Mouse (Mus musculus): ENCODE measurements at regions not wholly inside any gene's neighbourhood (a gene's known extent, or its start where the extent isn't known, plus 50 kb on each side); places are given as distances from the start of the nearest gene placed in this dataset.

GRCm38 (mm10) chr1:88623040-88623439, 79.0 kb downstream of the Arl4c start:
- DNase-seq (ENCODE audit: low spot score in 2 of 2): no peak

DNA sequence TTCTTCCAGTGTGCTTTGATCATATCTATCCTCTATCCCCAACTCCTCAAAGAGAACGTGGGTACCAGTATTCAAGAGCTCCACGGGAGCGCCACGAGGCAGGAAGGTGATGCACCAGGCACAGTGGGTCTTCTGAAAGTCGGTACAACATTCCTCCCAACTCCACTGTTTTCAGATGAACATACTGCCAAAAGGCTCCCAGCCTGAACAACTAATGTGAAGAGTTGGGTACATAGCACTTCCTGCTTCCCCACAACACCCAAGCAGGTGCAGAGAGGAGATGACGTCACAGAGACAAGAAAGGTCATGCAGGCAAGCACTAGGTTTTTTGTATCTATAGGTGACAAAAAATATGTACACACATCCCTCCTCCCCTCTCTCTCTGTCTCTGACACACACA, 79.7 kb downstream of the Arl4c start:
- DNase-seq (ENCODE audit: low spot score in 2 of 2): no peak

DNA sequence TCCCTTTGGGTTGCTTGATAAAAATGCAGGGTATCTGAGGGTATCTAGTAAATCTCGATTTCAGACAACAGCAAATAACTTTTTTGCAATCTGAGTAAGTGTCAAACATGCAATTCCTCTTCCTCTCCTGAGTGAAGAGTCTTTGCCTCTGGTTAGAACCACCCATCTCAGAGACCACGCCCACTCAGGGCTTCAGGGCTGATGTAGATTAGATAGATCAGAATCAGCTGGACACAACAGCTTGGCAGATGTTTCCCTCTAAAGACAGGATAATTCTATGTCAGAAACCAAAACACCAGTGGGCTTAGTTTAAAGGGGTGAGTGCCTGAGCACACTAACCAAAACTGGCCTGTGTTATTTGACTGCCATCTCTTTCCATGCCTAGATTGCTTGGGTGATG, 80.8 kb downstream of the Arl4c start:
- no peak for DNase-seq (ENCODE audit: low spot score in 2 of 2)

DNA sequence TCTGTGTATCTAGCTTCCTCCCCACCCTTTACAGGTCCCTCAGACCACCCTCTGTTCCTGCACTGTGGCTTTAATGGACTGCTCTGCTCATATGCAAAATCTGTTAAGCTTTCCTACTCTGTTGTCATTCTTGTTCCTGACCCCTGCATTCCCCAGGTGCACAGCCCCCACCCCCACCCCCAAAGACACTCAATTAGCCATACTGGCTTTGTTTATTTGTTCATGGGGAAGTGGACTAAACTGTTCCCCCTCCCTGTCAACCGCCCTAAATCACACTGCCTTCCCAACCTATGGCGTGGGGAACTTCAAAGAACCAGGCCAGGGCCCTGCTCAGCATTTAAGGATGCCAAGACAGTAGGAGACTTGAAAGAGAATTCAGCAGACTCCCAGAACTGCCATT, 89.0 kb downstream of the Arl4c start:
- no peak for DNase-seq (ENCODE audit: low spot score in 2 of 2)

GRCm38 (mm10) chr1:88611241-88611640, 90.8 kb downstream of the Arl4c start:
- DNase-seq (ENCODE audit: low spot score in 2 of 2): no peak

- DNase-seq (ENCODE audit: low spot score in 2 of 2): no peak
Measured at GRCm38 (mm10) chr1:88610810-88611209, 91.2 kb downstream of the Arl4c start.

- no peak for DNase-seq (ENCODE audit: low spot score in 2 of 2)
Measured at GRCm38 (mm10) chr1:88608826-88609225, 93.2 kb downstream of the Arl4c start.

- DNase-seq (ENCODE audit: low spot score in 2 of 2): no peak
Measured at GRCm38 (mm10) chr1:88608236-88608635, 93.8 kb downstream of the Arl4c start.

- no peak for DNase-seq (ENCODE audit: low spot score in 2 of 2)
Measured at GRCm38 (mm10) chr1:88605616-88606190, 95.8 kb upstream of the Glrp1 start.

GRCm38 (mm10) chr1:88602241-88602640, 92.4 kb upstream of the Glrp1 start:
- DNase-seq (ENCODE audit: low spot score in 2 of 2): no peak

GRCm38 (mm10) chr1:88601801-88602200, 91.9 kb upstream of the Glrp1 start:
- DNase-seq (ENCODE audit: low spot score in 2 of 2): no peak

GRCm38 (mm10) chr1:88600145-88600544, 90.3 kb upstream of the Glrp1 start:
- DNase-seq (ENCODE audit: low spot score in 2 of 2): no peak

DNA sequence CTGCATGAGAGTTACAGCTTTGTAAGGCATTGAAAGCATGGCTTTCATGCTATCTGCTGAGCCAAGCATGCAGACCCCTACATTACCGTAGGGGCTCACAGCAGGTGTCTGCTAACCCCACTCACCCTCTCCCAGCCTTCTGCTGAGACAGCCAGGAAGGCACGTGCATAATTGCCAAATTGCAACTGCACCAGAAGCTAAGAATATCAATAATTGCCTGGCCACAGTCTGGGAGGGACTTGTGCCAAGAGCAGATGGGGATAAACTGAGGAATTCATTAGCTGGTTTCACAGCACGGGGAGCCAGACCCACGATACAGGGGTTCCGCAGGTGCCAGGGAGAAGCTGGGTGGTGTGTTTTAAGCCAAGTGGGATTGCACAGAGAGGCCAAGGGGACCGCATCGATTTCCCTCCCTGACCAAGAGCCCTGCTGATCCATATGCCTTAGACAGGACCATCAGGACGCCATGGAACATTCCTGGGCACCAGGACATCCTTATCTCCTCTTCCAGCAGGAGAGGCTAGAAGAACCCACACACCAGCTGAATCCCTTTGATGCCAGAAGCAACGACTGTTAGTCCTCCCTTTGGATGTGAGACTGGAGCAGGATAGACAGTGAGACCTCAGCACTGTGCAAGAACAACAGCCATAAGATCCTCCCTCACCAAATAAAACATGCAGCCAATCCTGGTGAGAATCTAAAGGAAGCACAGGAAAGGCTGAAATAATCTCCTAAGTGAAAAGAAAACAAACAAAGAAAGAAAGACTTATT, 84.8 kb upstream of the Glrp1 start:
- DNase-seq (ENCODE audit: low spot score in 2 of 2): peak; percentile 21 to 23

DNA sequence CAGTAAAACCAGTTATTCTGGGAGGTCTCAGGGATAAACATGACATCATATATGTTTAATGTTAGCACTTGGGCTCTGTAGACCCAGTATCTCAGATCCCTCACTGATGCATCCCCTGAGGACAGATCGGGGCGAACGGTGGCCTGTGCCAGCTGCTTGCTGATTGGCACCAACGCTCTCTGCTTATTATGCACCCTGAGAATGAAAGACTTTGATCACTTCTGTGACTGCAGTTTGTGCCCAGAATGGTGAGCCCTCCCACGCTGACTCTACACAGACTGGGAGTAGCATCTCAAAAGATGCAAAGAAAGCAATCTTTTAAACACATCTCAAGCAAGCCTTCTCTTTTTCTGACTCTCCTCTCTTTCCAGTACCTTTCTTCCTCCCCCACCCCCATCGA, 82.2 kb upstream of the Glrp1 start:
- peak in 1 of 2 experiments; percentile 35 for DNase-seq (ENCODE audit: low spot score in 2 of 2)

- DNase-seq (ENCODE audit: low spot score in 2 of 2): no peak
Measured at GRCm38 (mm10) chr1:88590802-88591380, 81.0 kb upstream of the Glrp1 start.

DNA sequence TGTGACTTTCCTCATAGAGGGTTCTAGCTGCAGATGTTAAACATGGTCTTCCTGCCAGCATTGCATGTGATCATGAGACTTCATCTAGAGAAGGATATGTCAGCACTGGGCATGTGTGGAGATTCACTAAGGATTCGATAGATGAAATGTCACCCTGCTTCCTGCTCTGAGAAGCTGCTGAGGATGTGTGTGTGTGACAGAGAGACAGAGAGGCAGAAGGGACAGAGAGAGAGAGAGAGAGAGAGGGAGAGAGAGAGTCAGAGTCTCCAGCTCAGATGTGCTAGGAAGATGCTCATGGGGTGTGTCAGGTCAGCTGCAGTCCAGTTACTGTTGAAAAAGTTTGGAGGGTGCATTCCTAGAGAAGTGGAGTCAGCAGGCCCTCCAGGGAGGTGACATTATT, 78.9 kb upstream of the Glrp1 start:
- DNase-seq (ENCODE audit: low spot score in 2 of 2): no peak

GRCm38 (mm10) chr1:88586823-88587820, 77.3 kb upstream of the Glrp1 start:
- no peak for DNase-seq (ENCODE audit: low spot score in 2 of 2)

GRCm38 (mm10) chr1:88586128-88586527, 76.3 kb upstream of the Glrp1 start:
- no peak for DNase-seq (ENCODE audit: low spot score in 2 of 2)

GRCm38 (mm10) chr1:88584515-88585033, 74.7 kb upstream of the Glrp1 start:
- no peak for DNase-seq (ENCODE audit: low spot score in 2 of 2)

DNA sequence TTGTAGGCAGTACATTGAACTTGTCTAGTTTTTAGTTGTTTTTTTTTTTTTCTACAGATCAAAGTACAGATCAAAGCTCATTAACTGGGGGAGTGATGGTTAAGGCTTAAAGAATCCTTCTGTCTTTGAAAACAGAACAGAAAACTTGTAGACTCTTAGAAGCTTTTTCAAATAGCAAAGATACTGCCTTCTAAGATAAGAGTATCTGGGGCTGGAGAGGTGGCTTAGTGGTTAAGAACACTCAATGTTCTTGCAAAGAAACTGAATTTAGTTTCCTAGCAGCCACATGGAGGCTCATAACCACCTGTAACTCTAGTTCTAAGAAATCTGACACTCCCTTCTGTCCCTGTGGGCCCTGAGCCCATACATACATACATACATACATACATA, 68.4 kb upstream of the Glrp1 start:
- no peak for DNase-seq (ENCODE audit: low spot score in 2 of 2)

DNA sequence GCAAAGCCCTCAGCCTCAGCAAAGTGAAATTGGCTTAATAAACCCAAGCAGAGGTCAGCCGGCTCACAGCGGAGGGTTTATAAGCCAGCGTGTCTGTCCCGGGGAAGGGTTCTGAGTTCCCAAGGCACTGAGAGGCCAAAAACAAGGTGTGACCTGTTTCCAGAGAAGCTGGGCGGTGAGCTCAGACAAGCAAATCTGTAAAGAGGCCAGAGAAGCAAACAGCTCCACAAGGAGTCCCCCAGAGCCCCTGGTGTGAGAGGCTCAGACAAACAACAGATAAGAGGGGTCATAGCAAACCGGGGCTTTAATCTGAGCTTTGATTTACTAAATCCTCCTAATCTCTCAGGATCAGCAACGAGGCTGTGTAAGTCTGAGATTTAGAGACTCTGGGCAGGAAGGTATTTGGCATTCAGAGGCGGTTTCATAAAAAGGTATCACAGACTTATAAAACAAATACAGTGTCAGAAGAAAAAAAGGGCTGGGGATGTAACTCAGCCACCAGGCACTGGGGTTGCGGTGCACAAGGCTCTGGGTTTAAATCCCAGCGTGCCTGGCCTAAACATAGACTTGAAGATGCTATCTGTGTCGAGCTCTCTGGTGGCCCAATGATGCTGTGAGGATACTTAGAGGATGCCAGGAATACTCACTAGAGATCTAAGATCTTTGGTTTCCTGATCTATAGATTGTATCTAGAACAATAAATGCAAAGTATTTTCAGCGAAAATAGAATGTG, 67.8 kb upstream of the Glrp1 start:
- no peak for DNase-seq (ENCODE audit: low spot score in 2 of 2)
